Mouse (Mus musculus): ENCODE results near the gene Olfr693.

DNA sequence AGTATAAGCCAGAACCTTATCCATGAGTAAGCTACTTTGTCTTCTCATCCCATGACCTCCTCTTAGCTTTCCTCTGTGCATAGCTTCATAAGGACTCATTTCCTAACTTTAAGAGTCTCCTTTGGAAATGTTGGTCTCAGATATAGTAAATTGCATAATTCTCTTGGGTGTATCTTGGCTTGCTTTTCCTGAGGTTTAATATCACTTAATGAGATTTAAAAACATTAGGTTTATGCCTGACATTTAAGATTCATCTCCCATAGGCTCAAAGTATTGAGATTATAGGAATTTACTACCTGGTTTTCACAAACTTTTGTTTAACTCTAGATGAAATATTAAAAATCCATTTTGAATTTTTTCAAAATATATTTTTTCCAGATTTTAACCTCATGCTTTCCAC is 35.9 kb upstream of the Olfr693 start, which contains the start of gene Olfr695:
- TF ChIP-seq CTCF (IDR thresholded peaks at IDR 0.05; ENCODE audit: control insufficient read depth, insufficient read depth, insufficient read length) (no peak), USF1 (IDR thresholded peaks at IDR 0.05; ENCODE audit: low read depth) (no peak), FOSL1 (IDR thresholded peaks at IDR 0.05; ENCODE audit: insufficient read depth, low read length, poor library complexity, severe bottlenecking) (no peak), MAX (IDR thresholded peaks at IDR 0.05) (no peak)

All from C2C12 (cell line).